25 mouse cellular contexts compared by ENCODE assay signal in the genomic region with DNA sequence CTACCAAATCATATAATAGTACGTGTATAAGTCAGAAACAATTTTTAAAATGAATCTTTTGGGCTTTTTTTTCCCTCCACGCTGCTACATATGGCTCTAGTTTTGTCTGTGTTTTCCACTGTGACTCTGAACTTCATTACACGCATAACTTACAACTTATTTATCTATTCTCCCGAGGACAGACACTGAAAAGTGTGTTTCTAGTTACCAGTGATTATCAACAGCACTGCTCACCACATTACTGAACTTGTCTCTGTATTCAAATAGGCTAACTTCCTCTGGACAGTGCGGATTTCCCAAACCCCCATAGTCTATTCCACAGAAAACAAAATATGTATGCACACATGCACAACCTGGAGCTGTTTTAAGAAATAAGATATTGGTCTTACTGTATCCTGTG.
"Had no signal": no experiment of that assay in that cellular context is flagged by ENCODE, and none has a peak within 500 bp of the region (broad histone marks: within the 10 kb centered on the region; RNA-seq: fewer than 3 reads in every experiment).

No protein-coding gene starts in this region.

- ATAC-seq: hindbrain, postnatal 0 days; intestine, embryonic 16.5 days; liver, embryonic 12.5 days had no signal

- H3K4me3 ChIP-seq: heart, embryonic 10.5 days; heart, embryonic 12.5 days; hindbrain, embryonic 13.5 days; hindbrain, embryonic 15.5 days; kidney, embryonic 15.5 days; limb, embryonic 13.5 days; limb, embryonic 15.5 days; liver, embryonic 12.5 days had no signal

- H3K9ac ChIP-seq: heart, embryonic 12.5 days; hindbrain, embryonic 13.5 days; hindbrain, embryonic 15.5 days; kidney, embryonic 15.5 days; limb, embryonic 13.5 days; limb, embryonic 15.5 days; liver, embryonic 12.5 days; liver, embryonic 14.5 days had no signal

- H3K27ac ChIP-seq: heart, embryonic 10.5 days; hindbrain, embryonic 13.5 days; hindbrain, embryonic 15.5 days; hindbrain, postnatal 0 days; kidney, embryonic 15.5 days; kidney, postnatal 0 days; limb, embryonic 13.5 days; limb, embryonic 15.5 days; liver, embryonic 12.5 days; liver, embryonic 14.5 days had no signal

- H3K4me2 ChIP-seq: heart, embryonic 12.5 days; hindbrain, embryonic 13.5 days; hindbrain, embryonic 15.5 days; kidney, embryonic 15.5 days; limb, embryonic 13.5 days; limb, embryonic 15.5 days; liver, embryonic 12.5 days had no signal

- H3K36me3 ChIP-seq: heart, embryonic 10.5 days; heart, embryonic 12.5 days; hindbrain, embryonic 13.5 days; hindbrain, embryonic 15.5 days; kidney, embryonic 15.5 days; limb, embryonic 15.5 days; liver, embryonic 12.5 days had no signal

- H3K4me1 ChIP-seq: heart, embryonic 10.5 days; heart, embryonic 12.5 days; hindbrain, embryonic 13.5 days; hindbrain, embryonic 15.5 days; kidney, embryonic 15.5 days; liver, embryonic 12.5 days had no signal

- H3K9me3 ChIP-seq: heart, embryonic 10.5 days; hindbrain, embryonic 13.5 days; hindbrain, embryonic 15.5 days; kidney, embryonic 15.5 days; limb, embryonic 13.5 days; limb, embryonic 15.5 days; liver, embryonic 12.5 days had no signal

- H3K27me3 ChIP-seq: heart, embryonic 12.5 days; hindbrain, embryonic 13.5 days; hindbrain, embryonic 15.5 days; kidney, embryonic 15.5 days; limb, embryonic 15.5 days; liver, embryonic 12.5 days had no signal

- DNase-seq: gastrocnemius, postnatal 14 days; gastrocnemius, postnatal 36 days; heart, adult 18-20 months; heart, postnatal 10 days; heart, postnatal 36 days; kidney, adult 11 months; kidney, adult 2 months; kidney, adult 9 months; kidney, postnatal 14 days; kidney, postnatal 36 days; layer of hippocampus, adult 9-11 months; layer of hippocampus, postnatal 36 days; left cerebral cortex, postnatal 4 days had no signal
